Mouse (Mus musculus) hindbrain, embryonic 15.5 days (tissue): Measurements from ENCODE around the gene Ost4. TPM values are rescaled to one million over a fixed set of nuclear protein-coding genes. Genes with fewer than 3 reads are reported as not detected.

Experiments used
- ATAC-seq: fragments of 200-750 bp; cut with Nextera tagmentation; 2 replicates; pipeline ENCODE4 v1.8.0; 2017; ENCODE audit warnings: low read depth, moderate number of reproducible peaks, moderate TSS enrichment; ENCODE audit not compliant: low FRiP score
- H3K27ac ChIP-seq: fragments of 300-500 bp; sonication (generic); replicated peaks from 2 replicates; pipeline ENCODE4 v1.5.1; 2015; ENCODE audit warnings: mild to moderate bottlenecking, inconsistent platforms
- H3K27me3 ChIP-seq: fragments of 300-500 bp; sonication (generic); 2 replicates; pipeline ENCODE4 v1.6.1; 2015; ENCODE audit warnings: control low read depth, inconsistent platforms
- H3K36me3 ChIP-seq: fragments of 300-500 bp; sonication (generic); 2 replicates; pipeline ENCODE4 v1.6.1; 2015; ENCODE audit warnings: control low read depth, inconsistent platforms
- H3K4me1 ChIP-seq: fragments of 300-500 bp; sonication (generic); replicated peaks from 2 replicates; pipeline ENCODE4 v1.6.1; 2015; ENCODE audit warnings: control low read depth, inconsistent platforms
- H3K4me2 ChIP-seq: fragments of 300-500 bp; sonication (generic); 2 replicates; pipeline ENCODE4 v1.6.1; 2015; ENCODE audit warnings: moderate library complexity, mild to moderate bottlenecking, inconsistent platforms
- H3K4me3 ChIP-seq: fragments of 300-500 bp; sonication (generic); 2 replicates; pipeline ENCODE4 v1.5.1; 2015; ENCODE audit warnings: mild to moderate bottlenecking, inconsistent platforms
- H3K9ac ChIP-seq: fragments of 300-500 bp; sonication (generic); 2 replicates; pipeline ENCODE4 v1.6.1; 2015; ENCODE audit warnings: inconsistent platforms
- H3K9me3 ChIP-seq: fragments of 300-500 bp; sonication (generic); 2 replicates; pipeline ENCODE4 v1.6.1; 2016; ENCODE audit warnings: control low read depth, inconsistent platforms
- WGBS: fragments of 180-500 bp; shearing (Covaris S2); methylation state at CpG from one replicate; pipeline ENCODE4 v1.1.7; 2015; 5-methylcytosine and 5-hydroxymethylcytosine counted together
- polyA plus RNA-seq: library from polyadenylated mRNA; unstranded; fragments of >200 nt; fragmentation: Nextera tagmentation; extraction: Ambion mirVana; gene quantifications from 2 replicates; pipeline ENCODE4 v1.2.1, GENCODE M21; 2015

Ost4 gene
- polyA plus RNA-seq, 1 experiment from 2014 or later: 242 TPM

GRCm38 (mm10) chr5:30867712-30868111 lies 39.9 kb downstream of the Ost4 start, which contains the start of gene Tmem214:
Gene Tmem214, plus strand, starts transcription at chr5:30868012.
- Histone ChIP-seq H3K36me3 (peaks cover 39% of the 10 kb centered on the region), H3K4me1 (peaks cover 23% of the 10 kb centered on the region), H3K4me2 (peak within 1 kb of the TSS; percentile 82), H3K27ac (0 out of 2 replicates have a peak within 1 kb of the TSS, but pooled peaks have one; percentile 84), H3K4me3 (no peak within 1 kb of the TSS), H3K9ac (no peak within 1 kb of the TSS), H3K9me3 (no peaks in the 10 kb centered on the region), H3K27me3 (no peaks in the 10 kb centered on the region)
- WGBS: 96% methylated on average over 3 of the region's 3 CpGs
- ATAC-seq: no peak

GRCm38 (mm10) chr5:30866871-30867270 lies 40.7 kb downstream of the Ost4 start:
- peaks cover 23% of the 10 kb centered on the region for H3K4me1 ChIP-seq
- no peak overlapping the region for H3K9ac ChIP-seq
- H3K36me3 ChIP-seq: peaks cover 33% of the 10 kb centered on the region
- WGBS: 91% methylated on average over 3 of the region's 3 CpGs
- no peaks in the 10 kb centered on the region for H3K27me3 ChIP-seq
- H3K9me3 ChIP-seq: no peaks in the 10 kb centered on the region
- no peak overlapping the region for H3K27ac ChIP-seq
- no peak for ATAC-seq
- H3K4me3 ChIP-seq: no peak overlapping the region
- H3K4me2 ChIP-seq: no peak overlapping the region

GRCm38 (mm10) chr5:30864322-30864721 lies 43.3 kb downstream of the Ost4 start:
- Histone ChIP-seq H3K4me2 (no peak overlapping the region), H3K36me3 (peaks cover 29% of the 10 kb centered on the region), H3K4me3 (no peak overlapping the region), H3K27ac (no peak overlapping the region), H3K4me1 (peaks cover 6% of the 10 kb centered on the region; the same call in 1 of the 2 replicates), H3K27me3 (no peaks in the 10 kb centered on the region), H3K9ac (no peak overlapping the region), H3K9me3 (no peaks in the 10 kb centered on the region)
- 60% methylated on average over 15 of the region's 15 CpGs for WGBS
- no peak for ATAC-seq

DNA sequence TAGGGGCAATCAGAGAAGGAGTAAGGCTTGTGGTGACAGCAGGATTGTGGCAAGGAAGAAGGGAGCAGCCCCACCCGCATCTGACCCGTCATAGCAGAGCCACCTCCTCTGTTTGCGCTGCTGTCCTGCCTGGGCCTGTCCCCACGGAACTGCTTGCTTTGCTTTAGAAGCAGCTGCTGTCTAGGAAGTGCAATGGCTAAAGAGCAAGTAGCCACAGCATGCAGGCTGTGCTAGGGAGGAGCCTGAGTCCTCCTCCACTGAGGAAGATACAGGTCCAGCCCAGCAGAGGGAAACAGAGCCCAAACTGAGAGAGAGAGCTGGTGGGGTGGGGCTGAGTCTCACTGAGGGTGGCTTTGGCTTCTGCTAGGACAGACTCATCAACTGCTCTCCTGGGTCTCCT lies 43.7 kb downstream of the Ost4 start:
- 51% methylated on average over 4 of the region's 4 CpGs for WGBS
- H3K27me3 ChIP-seq: no peaks in the 10 kb centered on the region
- no peak overlapping the region for H3K9ac ChIP-seq
- no peak for ATAC-seq
- H3K4me2 ChIP-seq: no peak overlapping the region
- H3K27ac ChIP-seq: no peak overlapping the region
- H3K4me3 ChIP-seq: no peak overlapping the region
- peaks cover 29% of the 10 kb centered on the region for H3K36me3 ChIP-seq
- peaks cover 2% of the 10 kb centered on the region; the same call in 1 of the 2 replicates for H3K4me1 ChIP-seq
- no peaks in the 10 kb centered on the region for H3K9me3 ChIP-seq

DNA sequence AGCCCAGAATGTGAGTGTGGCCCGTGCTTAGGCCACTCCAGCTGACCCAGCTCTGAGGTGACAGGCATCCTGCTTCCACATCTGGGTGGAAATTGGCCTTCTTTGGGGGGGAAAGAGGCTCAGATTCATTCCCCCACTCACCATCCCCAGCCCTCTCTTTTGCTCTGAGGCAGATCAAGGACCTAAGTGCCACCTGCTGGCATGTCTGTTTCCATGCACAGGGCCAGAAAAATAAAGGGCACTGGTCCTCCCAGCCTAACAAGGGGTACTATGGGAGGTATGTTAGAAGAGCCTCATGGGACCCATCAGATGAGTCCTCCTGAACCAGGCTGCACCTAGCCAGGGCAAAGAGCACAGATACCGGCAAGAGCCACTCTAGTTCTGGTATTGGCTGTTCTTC lies 51.5 kb downstream of the Ost4 start:
- ATAC-seq: no peak

More for the DNA sequence above, 51.5 kb downstream of the Ost4 start:
- Histone ChIP-seq H3K27ac (no peak overlapping the region), H3K9ac (no peak overlapping the region), H3K4me1 (no peaks in the 10 kb centered on the region), H3K9me3 (no peaks in the 10 kb centered on the region), H3K27me3 (no peaks in the 10 kb centered on the region), H3K36me3 (no peaks in the 10 kb centered on the region), H3K4me3 (no peak overlapping the region), H3K4me2 (no peak overlapping the region)
- WGBS: 85% methylated on average over 2 of the region's 2 CpGs

Other genes with a start within 250 kb of the Ost4 start
- 52.3 and 66.5 TPM in 2 replicates for gene Cenpa, start 241.0 kb downstream of the Ost4 start, polyA plus RNA-seq
- gene Dpysl5, start 196.2 kb downstream of the Ost4 start, polyA plus RNA-seq: 208 and 265 TPM in 2 replicates
- 138 and 157 TPM in 2 replicates for gene Mapre3, start 93.1 kb downstream of the Ost4 start, polyA plus RNA-seq
- gene Tmem214, start 39.8 kb downstream of the Ost4 start, polyA plus RNA-seq: 65.3 and 67.7 TPM in 2 replicates
- gene Agbl5, start 19.1 kb downstream of the Ost4 start, polyA plus RNA-seq: 20.6 and 25.7 TPM in 2 replicates
- gene Emilin1, start 5.6 kb upstream of the Ost4 start, polyA plus RNA-seq: 17.0 and 17.5 TPM in 2 replicates
- 9.9 and 10.7 TPM in 2 replicates for gene Khk, start 13.6 kb upstream of the Ost4 start, polyA plus RNA-seq
- gene Cgref1, start 37.8 kb upstream of the Ost4 start, polyA plus RNA-seq: 67.3 and 68.4 TPM in 2 replicates
- gene Preb, start 52.6 kb upstream of the Ost4 start, polyA plus RNA-seq: 103 and 124 TPM in 2 replicates
- not detected in 2 replicates for gene Tcf23, start 60.9 kb upstream of the Ost4 start, polyA plus RNA-seq
- gene Atraid, start 140.5 kb upstream of the Ost4 start, polyA plus RNA-seq: 161 and 176 TPM in 2 replicates
- gene Slc5a6, start 141.1 kb upstream of the Ost4 start, polyA plus RNA-seq: 26.1 and 26.3 TPM in 2 replicates
- gene Cad, start 147.0 kb upstream of the Ost4 start, polyA plus RNA-seq: 15.7 and 16.9 TPM in 2 replicates
- not detected in 2 replicates for gene Dnajc5g, start 198.5 kb upstream of the Ost4 start, polyA plus RNA-seq
- gene Slc30a3, start 200.4 kb upstream of the Ost4 start, polyA plus RNA-seq: 36.2 and 46.7 TPM in 2 replicates
- gene Trim54, start 208.9 kb upstream of the Ost4 start, polyA plus RNA-seq: not detected in 2 replicates
- not detected in 2 replicates for gene Ucn, start 231.0 kb upstream of the Ost4 start, polyA plus RNA-seq
- 54.0 and 60.1 TPM in 2 replicates for gene Mpv17, start 246.5 kb upstream of the Ost4 start, polyA plus RNA-seq